Mouse (Mus musculus) C2C12 (cell line): Measurements from ENCODE around the gene Jak3.

Experiments
- CTCF ChIP-seq: IDR thresholded peaks from one replicate; pipeline ENCODE4 v1.5.1; 2011; ENCODE audit not compliant: control insufficient read depth, insufficient read depth, insufficient read length
- FOSL1 ChIP-seq: IDR thresholded peaks from one replicate; pipeline ENCODE4 v1.8.0; 2011; ENCODE audit warnings: mild to moderate bottlenecking, low read length; ENCODE audit not compliant: poor library complexity, insufficient read depth, severe bottlenecking
- MAX ChIP-seq: IDR thresholded peaks from one replicate; pipeline ENCODE4 v1.6.1; 2011; ENCODE audit warnings: mild to moderate bottlenecking, control low read depth
- MYOG ChIP-seq: IDR thresholded peaks from one replicate; pipeline ENCODE4 v1.6.1; 2011; ENCODE audit not compliant: control insufficient read depth, insufficient read length; ENCODE audit errors: extremely low read depth
- USF1 ChIP-seq: IDR thresholded peaks from one replicate; pipeline ENCODE4 v1.6.1; 2011; ENCODE audit warnings: low read depth, mild to moderate bottlenecking, control low read depth, moderate library complexity

DNA sequence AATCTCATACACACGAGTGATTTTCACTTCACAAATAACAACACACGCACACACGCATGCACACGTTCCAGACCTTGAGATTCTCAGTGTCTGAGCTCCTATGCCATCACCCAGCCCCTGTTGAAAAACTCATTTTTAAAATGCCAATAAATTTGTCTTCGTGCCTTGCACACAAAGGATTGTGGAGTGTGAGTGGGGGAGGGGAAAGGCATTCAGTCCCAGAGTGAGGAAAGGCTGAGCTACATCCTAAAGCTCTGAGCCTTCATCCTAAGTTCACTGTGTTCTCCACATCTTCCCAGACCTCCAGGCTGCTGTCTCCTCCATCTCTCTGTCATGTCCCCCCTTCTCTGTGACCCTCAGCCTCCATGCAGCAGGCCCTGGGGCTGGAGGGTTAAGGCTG lies 8.8 kb upstream of the Jak3 start:
- TF ChIP-seq MYOG (no peak), CTCF (no peak), MAX (no peak), FOSL1 (no peak), USF1 (no peak)
